Mouse (Mus musculus): ENCODE data around the gene Crlf1.

- TF ChIP-seq EP300 (IDR thresholded peaks at IDR 0.05; ENCODE audit: low read depth) (no peak), CTCF (IDR thresholded peaks at IDR 0.05; ENCODE audit: low read depth) (no peak)
These were observed 32.4 kb upstream of the Crlf1 start for GRCm38 (mm10) chr8:70460606-70461005.

Data from liver, postnatal 0 days (tissue).